Mouse (Mus musculus): ENCODE measurements around the gene Pkd1l1. TPM values are rescaled to one million over a fixed set of nuclear protein-coding genes. Genes with fewer than 3 reads are reported as not detected.
A peak's percentile ranks its signal among the peaks of the same experiment; 100 is the strongest.

Gene Pkd1l1
- polyA plus RNA-seq, 1 experiment = 0.29 TPM

- WGBS = 42% methylated on average over 4 of the region's 4 CpGs
- Histone ChIP-seq H3K4me1 (ENCODE audit: control insufficient read depth, insufficient read depth, low read length) (no peaks in the 10 kb centered on the region), H3K27ac (ENCODE audit: insufficient read depth, low read length) (no peak overlapping the region), H3K27me3 (ENCODE audit: control insufficient read depth, insufficient read depth, low read length) (no peaks in the 10 kb centered on the region), H3K4me3 (replicated peaks; ENCODE audit: insufficient read depth, low read depth, low read length) (no peak overlapping the region)
- DNase-seq = no peak
- TF ChIP-seq POLR2A (IDR thresholded peaks at IDR 0.05; ENCODE audit: borderline replicate concordance, insufficient read depth, low read length) (no peak), CTCF (IDR thresholded peaks at IDR 0.05; ENCODE audit: borderline replicate concordance, insufficient read depth, low read depth, low read length) (no peak)
Observed at GRCm38 (mm10) chr11:8814097-8814790, 158.8 kb downstream of the Pkd1l1 start.

GRCm38 (mm10) chr11:8811506-8812100 is 161.5 kb downstream of the Pkd1l1 start:
- no peaks in the 10 kb centered on the region for H3K27me3 ChIP-seq (ENCODE audit: control insufficient read depth, insufficient read depth, low read length)
- H3K4me1 ChIP-seq (ENCODE audit: control insufficient read depth, insufficient read depth, low read length) = no peaks in the 10 kb centered on the region
- DNase-seq = no peak
- WGBS = 53% methylated on average over 5 of the region's 5 CpGs
- no peak for TF ChIP-seq POLR2A (IDR thresholded peaks at IDR 0.05; ENCODE audit: borderline replicate concordance, insufficient read depth, low read length)
- no peak for TF ChIP-seq CTCF (IDR thresholded peaks at IDR 0.05; ENCODE audit: borderline replicate concordance, insufficient read depth, low read depth, low read length)
- H3K27ac ChIP-seq (ENCODE audit: insufficient read depth, low read length) = no peak overlapping the region
- H3K4me3 ChIP-seq (replicated peaks; ENCODE audit: insufficient read depth, low read depth, low read length) = no peak overlapping the region

GRCm38 (mm10) chr11:8809644-8810043 is 163.4 kb downstream of the Pkd1l1 start:
- Histone ChIP-seq H3K27ac (ENCODE audit: insufficient read depth, low read length) (no peak overlapping the region), H3K4me3 (replicated peaks; ENCODE audit: insufficient read depth, low read depth, low read length) (no peak overlapping the region), H3K4me1 (ENCODE audit: control insufficient read depth, insufficient read depth, low read length) (no peaks in the 10 kb centered on the region), H3K27me3 (ENCODE audit: control insufficient read depth, insufficient read depth, low read length) (no peaks in the 10 kb centered on the region)
- WGBS = 88% methylated on average over 1 of the region's 1 CpGs
- TF ChIP-seq POLR2A (IDR thresholded peaks at IDR 0.05; ENCODE audit: borderline replicate concordance, insufficient read depth, low read length) (no peak), CTCF (IDR thresholded peaks at IDR 0.05; ENCODE audit: borderline replicate concordance, insufficient read depth, low read depth, low read length) (no peak)
- no peak for DNase-seq

GRCm38 (mm10) chr11:8807009-8807408 is 166.1 kb downstream of the Pkd1l1 start:
- no peak for DNase-seq
- WGBS = 58% methylated on average over 4 of the region's 4 CpGs
- 0 out of 2 replicates have a peak, but pooled peaks cover 2% of the 10 kb centered on the region for H3K4me1 ChIP-seq (ENCODE audit: control insufficient read depth, insufficient read depth, low read length)
- H3K4me3 ChIP-seq (replicated peaks; ENCODE audit: insufficient read depth, low read depth, low read length) = no peak overlapping the region
- TF ChIP-seq CTCF (IDR thresholded peaks at IDR 0.05; ENCODE audit: borderline replicate concordance, insufficient read depth, low read depth, low read length) = no peak
- no peak for TF ChIP-seq POLR2A (IDR thresholded peaks at IDR 0.05; ENCODE audit: borderline replicate concordance, insufficient read depth, low read length)
- H3K27ac ChIP-seq (ENCODE audit: insufficient read depth, low read length) = no peak overlapping the region
- H3K27me3 ChIP-seq (ENCODE audit: control insufficient read depth, insufficient read depth, low read length) = no peaks in the 10 kb centered on the region

GRCm38 (mm10) chr11:8804178-8804577 is 168.9 kb downstream of the Pkd1l1 start:
- Histone ChIP-seq H3K27ac (ENCODE audit: insufficient read depth, low read length) (no peak overlapping the region), H3K4me3 (replicated peaks; ENCODE audit: insufficient read depth, low read depth, low read length) (no peak overlapping the region), H3K4me1 (ENCODE audit: control insufficient read depth, insufficient read depth, low read length) (0 out of 2 replicates have a peak, but pooled peaks cover 2% of the 10 kb centered on the region), H3K27me3 (ENCODE audit: control insufficient read depth, insufficient read depth, low read length) (no peaks in the 10 kb centered on the region)
- TF ChIP-seq POLR2A (IDR thresholded peaks at IDR 0.05; ENCODE audit: borderline replicate concordance, insufficient read depth, low read length) (no peak), CTCF (IDR thresholded peaks at IDR 0.05; ENCODE audit: borderline replicate concordance, insufficient read depth, low read depth, low read length) (no peak)
- WGBS = 17% methylated on average over 3 of the region's 3 CpGs
- peak in 1 of 2 experiments; percentile 4 for DNase-seq

- H3K4me1 ChIP-seq (ENCODE audit: control insufficient read depth, insufficient read depth, low read length) = no peaks in the 10 kb centered on the region
- no peak overlapping the region for H3K27ac ChIP-seq (ENCODE audit: insufficient read depth, low read length)
- WGBS = 97% methylated on average over 5 of the region's 5 CpGs
- no peak for TF ChIP-seq CTCF (IDR thresholded peaks at IDR 0.05; ENCODE audit: borderline replicate concordance, insufficient read depth, low read depth, low read length)
- no peak for TF ChIP-seq POLR2A (IDR thresholded peaks at IDR 0.05; ENCODE audit: borderline replicate concordance, insufficient read depth, low read length)
- no peak for DNase-seq
- no peak overlapping the region for H3K4me3 ChIP-seq (replicated peaks; ENCODE audit: insufficient read depth, low read depth, low read length)
- H3K27me3 ChIP-seq (ENCODE audit: control insufficient read depth, insufficient read depth, low read length) = no peaks in the 10 kb centered on the region
Observed at GRCm38 (mm10) chr11:8797486-8797885, 175.6 kb downstream of the Pkd1l1 start.

- TF ChIP-seq CTCF (IDR thresholded peaks at IDR 0.05; ENCODE audit: borderline replicate concordance, insufficient read depth, low read depth, low read length) (no peak), POLR2A (IDR thresholded peaks at IDR 0.05; ENCODE audit: borderline replicate concordance, insufficient read depth, low read length) (no peak)
- no peak for DNase-seq
- Histone ChIP-seq H3K27me3 (ENCODE audit: control insufficient read depth, insufficient read depth, low read length) (no peaks in the 10 kb centered on the region), H3K4me3 (replicated peaks; ENCODE audit: insufficient read depth, low read depth, low read length) (no peak overlapping the region), H3K27ac (ENCODE audit: insufficient read depth, low read length) (no peak overlapping the region), H3K4me1 (ENCODE audit: control insufficient read depth, insufficient read depth, low read length) (no peaks in the 10 kb centered on the region)
- WGBS = 79% methylated on average over 3 of the region's 3 CpGs
Observed at GRCm38 (mm10) chr11:8795031-8795430, 178.0 kb downstream of the Pkd1l1 start.

GRCm38 (mm10) chr11:8792146-8792545 is 180.9 kb downstream of the Pkd1l1 start:
- TF ChIP-seq CTCF (IDR thresholded peaks at IDR 0.05; ENCODE audit: borderline replicate concordance, insufficient read depth, low read depth, low read length) (no peak), POLR2A (IDR thresholded peaks at IDR 0.05; ENCODE audit: borderline replicate concordance, insufficient read depth, low read length) (no peak)
- no peaks in the 10 kb centered on the region for H3K27me3 ChIP-seq (ENCODE audit: control insufficient read depth, insufficient read depth, low read length)
- 50% methylated on average over 2 of the region's 2 CpGs for WGBS
- DNase-seq = no peak
- H3K4me1 ChIP-seq (ENCODE audit: control insufficient read depth, insufficient read depth, low read length) = no peaks in the 10 kb centered on the region
- H3K4me3 ChIP-seq (replicated peaks; ENCODE audit: insufficient read depth, low read depth, low read length) = no peak overlapping the region
- H3K27ac ChIP-seq (ENCODE audit: insufficient read depth, low read length) = no peak overlapping the region

Measured in cerebellum, adult 2 months (tissue).